Mouse (Mus musculus): ENCODE results near the gene Hdgfl2. TPM values are rescaled to one million over a fixed set of nuclear protein-coding genes. Genes with fewer than 3 reads are reported as not detected.

Hdgfl2 gene
- polyA plus RNA-seq, 1 experiment from 2014 or later = 96.5 TPM

DNA sequence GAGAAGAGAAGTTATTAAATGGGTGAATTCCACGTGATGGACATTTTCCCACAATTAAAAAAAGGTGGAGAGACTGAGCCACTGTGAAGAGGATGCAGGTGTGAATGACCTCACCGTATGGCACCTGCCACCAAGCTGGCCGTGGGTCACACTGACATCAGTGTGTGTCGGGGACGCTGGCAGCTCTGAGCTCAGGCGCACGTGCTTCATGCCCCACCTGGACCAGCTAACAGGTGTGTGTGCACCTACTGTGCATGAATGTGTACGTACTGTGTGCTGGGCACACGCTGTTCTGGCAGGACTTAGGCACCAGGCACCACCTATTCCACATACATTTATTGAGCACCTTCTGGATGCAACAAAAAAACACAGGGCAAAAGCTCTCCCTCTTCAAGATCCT is 65.1 kb downstream of the Hdgfl2 start:
- Histone ChIP-seq H3K27me3 (ENCODE audit: control insufficient read depth, insufficient read depth, low read length) (peaks cover 38% of the 10 kb centered on the region), H3K4me1 (ENCODE audit: control insufficient read depth, insufficient read depth, low read length) (peaks cover 11% of the 10 kb centered on the region; the same call in 1 of the 2 replicates), H3K9me3 (ENCODE audit: control insufficient read depth, low read depth, low read length) (no peaks in the 10 kb centered on the region), H3K27ac (ENCODE audit: low read length) (no peak overlapping the region), H3K36me3 (ENCODE audit: control insufficient read depth, insufficient read depth, low read length) (no peaks in the 10 kb centered on the region), H3K4me3 (ENCODE audit: low read depth, low read length) (no peak overlapping the region), H3K9ac (replicated peaks; ENCODE audit: low read depth, low read length) (no peak overlapping the region), H3K4me2 (replicated peaks; ENCODE audit: low read depth, low read length) (no peak overlapping the region)
- no peak for ATAC-seq (ENCODE audit: insufficient number of reproducible peaks, insufficient read depth, low FRiP score, low read depth)
- WGBS = 68% methylated on average over 9 of the region's 9 CpGs

DNA sequence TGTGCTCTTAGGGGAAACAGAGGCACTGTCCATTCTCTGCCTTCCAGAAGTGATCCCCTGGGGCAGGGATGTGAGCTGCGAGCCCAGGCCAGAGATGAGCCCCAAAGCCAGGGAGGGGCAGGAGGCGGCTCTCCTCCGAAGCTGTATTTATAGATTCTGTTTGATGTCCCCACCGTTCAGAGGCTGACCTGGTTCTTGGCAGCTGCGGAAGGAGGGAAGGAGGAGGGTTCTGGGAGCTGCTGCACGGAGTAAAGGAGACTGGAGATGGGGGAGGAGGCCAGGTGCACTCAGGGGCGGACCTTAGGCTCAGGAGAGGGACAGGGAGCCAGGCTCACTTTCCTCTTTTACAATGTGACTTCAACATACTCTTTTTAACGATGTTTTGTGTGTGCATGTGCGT is 66.7 kb downstream of the Hdgfl2 start:
- Histone ChIP-seq H3K9me3 (ENCODE audit: control insufficient read depth, low read depth, low read length) (no peaks in the 10 kb centered on the region), H3K27ac (ENCODE audit: low read length) (no peak overlapping the region), H3K27me3 (ENCODE audit: control insufficient read depth, insufficient read depth, low read length) (peaks cover 27% of the 10 kb centered on the region), H3K4me3 (ENCODE audit: low read depth, low read length) (no peak overlapping the region), H3K36me3 (ENCODE audit: control insufficient read depth, insufficient read depth, low read length) (no peaks in the 10 kb centered on the region), H3K9ac (replicated peaks; ENCODE audit: low read depth, low read length) (no peak overlapping the region), H3K4me1 (ENCODE audit: control insufficient read depth, insufficient read depth, low read length) (peaks cover 8% of the 10 kb centered on the region; the same call in 1 of the 2 replicates), H3K4me2 (replicated peaks; ENCODE audit: low read depth, low read length) (no peak overlapping the region)
- WGBS = 26% methylated on average over 9 of the region's 9 CpGs
- no peak for ATAC-seq (ENCODE audit: insufficient number of reproducible peaks, insufficient read depth, low FRiP score, low read depth)

DNA sequence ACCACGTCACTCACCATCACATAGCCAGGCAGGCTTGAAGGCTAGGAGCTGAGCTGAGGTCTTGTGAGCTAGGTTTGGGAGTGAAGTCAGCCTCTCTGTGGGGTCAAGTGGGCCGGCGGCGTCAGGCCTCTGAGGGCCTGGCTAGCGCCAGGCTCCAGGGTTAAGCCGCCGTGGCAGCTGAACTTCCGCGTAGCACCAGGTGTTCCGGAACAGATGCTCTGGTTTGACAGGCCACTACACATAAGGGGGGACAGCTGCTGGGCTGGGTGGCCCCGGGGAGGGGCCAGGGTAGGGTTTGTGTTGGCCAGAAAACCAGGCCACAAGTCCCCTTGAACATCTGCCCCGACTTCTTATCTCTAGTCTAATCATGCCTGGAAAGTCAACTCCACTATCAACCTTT is 68.0 kb downstream of the Hdgfl2 start:
- Histone ChIP-seq H3K4me2 (replicated peaks; ENCODE audit: low read depth, low read length) (no peak overlapping the region), H3K9ac (replicated peaks; ENCODE audit: low read depth, low read length) (no peak overlapping the region), H3K27me3 (ENCODE audit: control insufficient read depth, insufficient read depth, low read length) (peaks cover 19% of the 10 kb centered on the region), H3K9me3 (ENCODE audit: control insufficient read depth, low read depth, low read length) (no peaks in the 10 kb centered on the region), H3K27ac (ENCODE audit: low read length) (no peak overlapping the region), H3K36me3 (ENCODE audit: control insufficient read depth, insufficient read depth, low read length) (no peaks in the 10 kb centered on the region), H3K4me3 (ENCODE audit: low read depth, low read length) (no peak overlapping the region), H3K4me1 (ENCODE audit: control insufficient read depth, insufficient read depth, low read length) (0 out of 2 replicates have a peak, but pooled peaks cover under 1% of the 10 kb centered on the region)
- no peak for ATAC-seq (ENCODE audit: insufficient number of reproducible peaks, insufficient read depth, low FRiP score, low read depth)
- WGBS = 47% methylated on average over 12 of the region's 12 CpGs

DNA sequence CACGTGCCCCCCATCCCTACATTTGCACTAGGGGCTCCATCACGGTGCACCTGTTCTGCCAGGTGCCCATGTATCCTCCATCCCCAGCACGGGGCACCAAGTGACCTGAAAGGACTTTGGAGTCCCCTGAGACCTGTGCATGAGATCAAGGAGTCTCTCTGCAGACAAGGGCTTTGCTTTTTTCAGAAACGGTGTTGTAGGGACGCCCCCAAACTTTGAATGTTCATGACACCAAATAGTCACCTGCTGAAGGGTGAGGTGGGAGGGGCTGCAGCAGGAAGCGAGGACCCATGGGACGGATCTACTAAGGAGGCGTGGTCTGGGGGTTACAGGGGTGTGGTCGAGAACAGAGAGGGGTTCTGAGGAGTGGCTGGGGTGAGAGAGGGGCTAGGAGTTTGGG is 68.8 kb downstream of the Hdgfl2 start:
- Histone ChIP-seq H3K36me3 (ENCODE audit: control insufficient read depth, insufficient read depth, low read length) (no peaks in the 10 kb centered on the region), H3K27me3 (ENCODE audit: control insufficient read depth, insufficient read depth, low read length) (peaks cover 19% of the 10 kb centered on the region), H3K4me2 (replicated peaks; ENCODE audit: low read depth, low read length) (peak overlapping the region; percentile 31), H3K4me1 (ENCODE audit: control insufficient read depth, insufficient read depth, low read length) (no peaks in the 10 kb centered on the region), H3K9ac (replicated peaks; ENCODE audit: low read depth, low read length) (no peak overlapping the region), H3K4me3 (ENCODE audit: low read depth, low read length) (peak overlapping the region; percentile 20; the same call in 1 of the 2 replicates), H3K9me3 (ENCODE audit: control insufficient read depth, low read depth, low read length) (no peaks in the 10 kb centered on the region), H3K27ac (ENCODE audit: low read length) (no peak overlapping the region)
- 21% methylated on average over 9 of the region's 9 CpGs for WGBS
- no peak for ATAC-seq (ENCODE audit: insufficient number of reproducible peaks, insufficient read depth, low FRiP score, low read depth)

DNA sequence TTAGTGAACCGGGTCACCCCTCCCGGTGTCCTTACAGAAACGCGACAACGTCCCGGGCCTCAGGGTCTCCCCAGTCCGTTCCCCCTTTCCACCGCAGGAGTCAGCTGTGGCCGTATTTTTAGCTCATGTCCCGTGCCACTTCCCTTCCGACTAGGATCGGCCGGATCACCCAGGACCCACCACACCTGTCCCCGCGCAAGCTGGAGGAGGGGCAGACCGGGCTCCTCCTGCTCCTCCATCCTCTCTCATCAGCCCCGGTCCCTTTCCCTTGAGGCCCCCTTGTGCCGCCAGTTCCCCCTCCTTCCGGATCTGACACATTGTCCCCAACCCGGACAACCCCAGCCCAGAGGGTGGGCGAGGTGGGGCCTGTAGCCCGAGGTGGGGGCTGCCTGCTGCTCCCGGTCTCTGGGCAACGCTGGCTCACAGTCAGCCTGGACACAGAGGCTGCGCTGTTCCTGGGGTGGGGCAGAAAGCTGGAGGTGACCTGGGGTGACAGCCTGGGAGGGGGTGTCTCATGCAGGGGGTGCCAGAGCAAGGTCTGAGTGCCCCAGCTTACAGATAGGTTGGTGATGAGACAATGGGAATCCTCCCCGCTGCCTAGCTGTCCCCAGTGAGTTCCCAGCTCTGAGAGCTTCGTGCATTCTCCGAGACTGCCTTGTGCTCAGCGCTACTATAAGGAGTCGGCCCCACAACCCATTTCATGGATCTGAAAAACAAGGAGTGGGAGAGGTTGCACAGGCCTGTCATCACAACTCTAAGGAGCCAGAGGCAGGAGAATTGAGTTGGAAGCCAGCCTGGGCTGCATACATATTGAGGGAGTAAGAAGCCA is 69.6 kb downstream of the Hdgfl2 start:
- Histone ChIP-seq H3K27ac (ENCODE audit: low read length) (no peak overlapping the region), H3K36me3 (ENCODE audit: control insufficient read depth, insufficient read depth, low read length) (no peaks in the 10 kb centered on the region), H3K4me2 (replicated peaks; ENCODE audit: low read depth, low read length) (peak overlapping the region; percentile 31), H3K4me1 (ENCODE audit: control insufficient read depth, insufficient read depth, low read length) (0 out of 2 replicates have a peak, but pooled peaks cover 3% of the 10 kb centered on the region), H3K9ac (replicated peaks; ENCODE audit: low read depth, low read length) (no peak overlapping the region), H3K4me3 (ENCODE audit: low read depth, low read length) (peak overlapping the region; percentile 20; the same call in 1 of the 2 replicates), H3K9me3 (ENCODE audit: control insufficient read depth, low read depth, low read length) (no peaks in the 10 kb centered on the region), H3K27me3 (ENCODE audit: control insufficient read depth, insufficient read depth, low read length) (peaks cover 19% of the 10 kb centered on the region)
- WGBS = 3% methylated on average over 30 of the region's 30 CpGs
- no peak for ATAC-seq (ENCODE audit: insufficient number of reproducible peaks, insufficient read depth, low FRiP score, low read depth)

DNA sequence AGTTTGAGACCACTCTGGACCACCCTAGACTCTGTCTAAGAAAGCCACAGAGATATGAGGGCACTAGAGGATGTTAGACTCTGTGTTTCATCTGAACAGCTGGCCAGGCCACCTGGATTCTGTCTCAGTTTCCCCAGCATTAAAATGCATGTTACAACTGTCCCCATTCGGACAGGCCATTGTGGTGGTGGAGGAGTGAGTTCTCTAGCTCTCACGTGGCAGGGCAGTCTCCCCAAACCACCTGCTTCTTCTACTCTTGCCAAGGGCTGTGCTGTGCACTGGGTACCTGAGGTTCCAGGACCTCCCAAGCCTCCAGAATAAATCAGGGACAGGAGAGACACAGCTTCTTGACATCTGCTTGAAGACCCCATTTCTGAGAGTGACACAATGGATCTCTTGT is 70.5 kb downstream of the Hdgfl2 start:
- ATAC-seq (ENCODE audit: insufficient number of reproducible peaks, insufficient read depth, low FRiP score, low read depth) = no peak
- Histone ChIP-seq H3K9me3 (ENCODE audit: control insufficient read depth, low read depth, low read length) (no peaks in the 10 kb centered on the region), H3K36me3 (ENCODE audit: control insufficient read depth, insufficient read depth, low read length) (no peaks in the 10 kb centered on the region), H3K9ac (replicated peaks; ENCODE audit: low read depth, low read length) (no peak overlapping the region), H3K4me2 (replicated peaks; ENCODE audit: low read depth, low read length) (no peak overlapping the region), H3K4me1 (ENCODE audit: control insufficient read depth, insufficient read depth, low read length) (0 out of 2 replicates have a peak, but pooled peaks cover 3% of the 10 kb centered on the region), H3K27me3 (ENCODE audit: control insufficient read depth, insufficient read depth, low read length) (peaks cover 15% of the 10 kb centered on the region), H3K4me3 (ENCODE audit: low read depth, low read length) (no peak overlapping the region), H3K27ac (ENCODE audit: low read length) (no peak overlapping the region)
- 53% methylated on average over 2 of the region's 2 CpGs for WGBS

Other genes with a start within 250 kb of the Hdgfl2 start
- gene Zfp119a, start 200.7 kb upstream of the Hdgfl2 start, polyA plus RNA-seq (2014; fragmentation: Nextera tagmentation; extraction: Ambion mirVana) = 12.3 and 12.5 TPM in 2 replicates
- 15.3 and 17.2 TPM in 2 replicates for gene Zfp959, start 187.5 kb upstream of the Hdgfl2 start, polyA plus RNA-seq (2014; fragmentation: Nextera tagmentation; extraction: Ambion mirVana)
- 4.6 and 7.7 TPM in 2 replicates for gene Zfp119b, start 130.1 kb upstream of the Hdgfl2 start, polyA plus RNA-seq (2014; fragmentation: Nextera tagmentation; extraction: Ambion mirVana)
- gene Ebi3, start 127.0 kb upstream of the Hdgfl2 start, polyA plus RNA-seq (2014; fragmentation: Nextera tagmentation; extraction: Ambion mirVana) = 2.7 and 3.1 TPM in 2 replicates
- 20.8 and 21.8 TPM in 2 replicates for gene Yju2, start 120.5 kb upstream of the Hdgfl2 start, polyA plus RNA-seq (2014; fragmentation: Nextera tagmentation; extraction: Ambion mirVana)
- 12.1 and 16.6 TPM in 2 replicates for gene Shd, start 109.2 kb upstream of the Hdgfl2 start, polyA plus RNA-seq (2014; fragmentation: Nextera tagmentation; extraction: Ambion mirVana)
- gene Fsd1, start 93.1 kb upstream of the Hdgfl2 start, polyA plus RNA-seq (2014; fragmentation: Nextera tagmentation; extraction: Ambion mirVana) = 13.7 and 17.6 TPM in 2 replicates
- 19.7 and 23.8 TPM in 2 replicates for gene Stap2, start 74.0 kb upstream of the Hdgfl2 start, polyA plus RNA-seq (2014; fragmentation: Nextera tagmentation; extraction: Ambion mirVana)
- 97.9 and 102 TPM in 2 replicates for gene Mpnd, start 73.9 kb upstream of the Hdgfl2 start, polyA plus RNA-seq (2014; fragmentation: Nextera tagmentation; extraction: Ambion mirVana)
- 127 and 136 TPM in 2 replicates for gene Sh3gl1, start 43.0 kb upstream of the Hdgfl2 start, polyA plus RNA-seq (2014; fragmentation: Nextera tagmentation; extraction: Ambion mirVana)
- gene Chaf1a, start 39.2 kb upstream of the Hdgfl2 start, polyA plus RNA-seq (2014; fragmentation: Nextera tagmentation; extraction: Ambion mirVana) = 19.2 and 19.6 TPM in 2 replicates
- 41.5 and 41.9 TPM in 2 replicates for gene Ubxn6, start 4.6 kb upstream of the Hdgfl2 start, polyA plus RNA-seq (2014; fragmentation: Nextera tagmentation; extraction: Ambion mirVana)
- gene Plin4, start 30.2 kb downstream of the Hdgfl2 start, polyA plus RNA-seq (2014; fragmentation: Nextera tagmentation; extraction: Ambion mirVana) = 0.15 and 0.27 TPM in 2 replicates
- 0.53 and 0.64 TPM in 2 replicates for gene Plin5, start 38.0 kb downstream of the Hdgfl2 start, polyA plus RNA-seq (2014; fragmentation: Nextera tagmentation; extraction: Ambion mirVana)
- 0.18 TPM in 1 of 2 replicates, not detected in the other for gene Lrg1, start 42.4 kb downstream of the Hdgfl2 start, polyA plus RNA-seq (2014; fragmentation: Nextera tagmentation; extraction: Ambion mirVana)
- gene Sema6b, start 60.7 kb downstream of the Hdgfl2 start, polyA plus RNA-seq (2014; fragmentation: Nextera tagmentation; extraction: Ambion mirVana) = 1.1 and 1.3 TPM in 2 replicates
- gene Tnfaip8l1, start 82.8 kb downstream of the Hdgfl2 start, polyA plus RNA-seq (2014; fragmentation: Nextera tagmentation; extraction: Ambion mirVana) = 13.3 and 13.7 TPM in 2 replicates
- gene Mydgf, start 104.3 kb downstream of the Hdgfl2 start, polyA plus RNA-seq (2014; fragmentation: Nextera tagmentation; extraction: Ambion mirVana) = 94.7 and 96.3 TPM in 2 replicates
- 30.2 and 30.5 TPM in 2 replicates for gene Dpp9, start 139.3 kb downstream of the Hdgfl2 start, polyA plus RNA-seq (2014; fragmentation: Nextera tagmentation; extraction: Ambion mirVana)
- gene Fem1a, start 177.2 kb downstream of the Hdgfl2 start, polyA plus RNA-seq (2014; fragmentation: Nextera tagmentation; extraction: Ambion mirVana) = 13.4 and 13.5 TPM in 2 replicates
- gene Ticam1, start 197.2 kb downstream of the Hdgfl2 start, polyA plus RNA-seq (2014; fragmentation: Nextera tagmentation; extraction: Ambion mirVana) = 7.0 and 8.1 TPM in 2 replicates
- 70.1 and 76.6 TPM in 2 replicates for gene Plin3, start 213.2 kb downstream of the Hdgfl2 start, polyA plus RNA-seq (2014; fragmentation: Nextera tagmentation; extraction: Ambion mirVana)
- not detected in 2 replicates for gene Arrdc5, start 220.7 kb downstream of the Hdgfl2 start, polyA plus RNA-seq (2014; fragmentation: Nextera tagmentation; extraction: Ambion mirVana)
- 77.6 and 85.2 TPM in 2 replicates for gene Uhrf1, start 223.7 kb downstream of the Hdgfl2 start, polyA plus RNA-seq (2014; fragmentation: Nextera tagmentation; extraction: Ambion mirVana)
- gene Kdm4b, start 246.4 kb downstream of the Hdgfl2 start, polyA plus RNA-seq (2014; fragmentation: Nextera tagmentation; extraction: Ambion mirVana) = 28.9 and 34.9 TPM in 2 replicates